ENCODE assay signal across 10 mouse cellular contexts in the genomic region with DNA sequence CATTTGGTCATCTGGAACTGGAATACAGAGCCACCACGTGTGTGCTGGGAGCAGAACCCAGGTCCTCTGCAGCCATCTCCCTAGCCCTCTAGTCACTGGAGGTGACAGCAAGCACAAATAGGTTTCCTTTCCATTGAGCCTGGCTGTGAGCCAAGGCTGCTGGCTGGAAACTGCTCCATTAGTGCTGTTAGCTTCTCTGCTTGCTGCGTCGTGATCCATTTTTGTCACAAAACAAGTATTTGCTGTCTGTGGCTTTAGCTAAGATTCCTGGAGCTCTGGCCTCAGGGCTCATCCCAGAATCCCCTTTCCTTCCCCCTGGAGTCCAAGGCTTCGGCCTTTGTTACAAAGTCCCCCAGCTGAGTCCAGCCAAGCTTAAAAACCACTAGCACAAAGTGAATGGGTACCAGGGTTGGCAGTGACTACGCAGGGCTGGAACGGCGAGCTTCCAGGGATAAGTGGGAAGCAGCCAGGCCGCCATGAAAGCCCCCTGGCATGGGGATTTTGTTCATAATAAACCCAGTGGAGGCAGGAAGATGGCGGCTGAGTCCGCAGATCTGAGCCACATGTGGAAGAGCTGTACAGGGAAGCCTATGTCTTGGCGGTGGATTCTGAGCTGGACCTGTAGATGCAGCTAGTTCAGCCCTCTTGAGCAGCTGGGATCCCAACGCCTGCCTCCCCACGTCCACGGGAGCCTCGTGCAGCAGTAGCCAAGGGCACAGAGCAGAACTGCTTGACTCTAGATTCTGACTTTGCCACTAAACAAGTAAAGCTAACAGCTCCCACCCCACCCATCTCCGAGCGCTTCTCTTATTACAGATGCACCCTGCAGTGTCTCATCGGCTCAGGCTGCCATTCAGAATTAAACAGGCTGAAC. TPM values are rescaled to one million over a fixed set of nuclear protein-coding genes. Genes with fewer than 3 reads are reported as not detected.
DNase-seq lines count a peak whose midpoint lies in the region; ATAC-seq and TF ChIP-seq lines count a peak whose summit lies in the region.
"Had no signal": no experiment of that assay in that cellular context is flagged by ENCODE, and none has a peak within 500 bp of the region (broad histone marks: within the 10 kb centered on the region; RNA-seq: fewer than 3 reads in every experiment).

No protein-coding gene starts in this region.

- no peak overlapping the region for H3K4me3 ChIP-seq in heart, embryonic 16.5 days (ENCODE audit: low read length)
- H3K4me3 ChIP-seq in limb, embryonic 13.5 days = no peak overlapping the region
- no peak overlapping the region for H3K4me3 ChIP-seq in left cerebral cortex, adult 2 months

- peaks cover 44% of the 10 kb centered on the region for H3K36me3 ChIP-seq in heart, embryonic 16.5 days (ENCODE audit: control insufficient read depth, insufficient read depth)
- peaks cover 46% of the 10 kb centered on the region for H3K36me3 ChIP-seq in limb, embryonic 13.5 days

- peak; percentile 62 to 63 for DNase-seq in layer of hippocampus, postnatal 10 days (ENCODE audit: low spot score in 2 of 2)
- DNase-seq in layer of hippocampus, postnatal 25 days (ENCODE audit: extremely low spot score in 1 of 2, low spot score in 1 of 2) = no peak
- peak; percentile 76 for DNase-seq in R1 (ENCODE audit: low read depth, low spot score)
- DNase-seq in left cerebral cortex, adult 11 months (ENCODE audit: low spot score) = no peak
- no peak for DNase-seq in left cerebral cortex, adult 2 months (ENCODE audit: extremely low spot score in 1 of 2, low spot score in 2 of 2)

- H3K27ac ChIP-seq in heart, embryonic 16.5 days (ENCODE audit: low read length) = peak overlapping the region; percentile 55; the same call in 1 of the 2 replicates
- H3K27ac ChIP-seq in limb, embryonic 13.5 days = peak overlapping the region; percentile 49
- no peak overlapping the region; the same call in 1 of the 2 replicates for H3K27ac ChIP-seq in left cerebral cortex, adult 2 months

- H3K4me2 ChIP-seq in heart, embryonic 16.5 days (ENCODE audit: low read depth, low read length) = no peak overlapping the region
- no peak overlapping the region for H3K4me2 ChIP-seq in limb, embryonic 13.5 days (replicated peaks)

- no peaks in the 10 kb centered on the region for H3K9me3 ChIP-seq in heart, embryonic 16.5 days (replicated peaks; ENCODE audit: control insufficient read depth, low read length)
- H3K9me3 ChIP-seq in limb, embryonic 13.5 days = no peaks in the 10 kb centered on the region

- H3K4me1 ChIP-seq in heart, embryonic 16.5 days (ENCODE audit: control insufficient read depth, insufficient read depth, low read length) = peaks cover 8% of the 10 kb centered on the region
- peaks cover 10% of the 10 kb centered on the region for H3K4me1 ChIP-seq in limb, embryonic 13.5 days

- TF ChIP-seq CTCF in left cerebral cortex, adult 2 months (IDR thresholded peaks at IDR 0.05) = no peak

- no peak for ATAC-seq in heart, embryonic 16.5 days (replicated peaks; ENCODE audit: extremely low read depth, insufficient read depth, low FRiP score)
- no peak; the same call in 1 of the 2 replicates for ATAC-seq in limb, embryonic 13.5 days (ENCODE audit: low FRiP score, low read depth)
- ATAC-seq in CD4-positive, CD25-positive, alpha-beta regulatory T cell, adult 4 months = no peak

- H3K9ac ChIP-seq in heart, embryonic 16.5 days (ENCODE audit: low read length) = no peak overlapping the region
- no peak overlapping the region for H3K9ac ChIP-seq in limb, embryonic 13.5 days

- H3K27me3 ChIP-seq in heart, embryonic 16.5 days (ENCODE audit: control insufficient read depth, insufficient read depth, low read length) = no peaks in the 10 kb centered on the region
- H3K27me3 ChIP-seq in limb, embryonic 13.5 days = no peaks in the 10 kb centered on the region

- 50% methylated on average over 18 of the region's 18 CpGs for WGBS in heart, embryonic 16.5 days
- WGBS in limb, embryonic 13.5 days = 59% methylated on average over 18 of the region's 18 CpGs

- intact Hi-C loops in left cerebral cortex, adult 2 months (cut with DNase I) = no loop called here

RNA-seq across cellular contexts. Expression of gene Eno1, which starts 14.3 kb away (rescaled TPM):
- 100 to 1,000 TPM; 323 to 338 TPM for total RNA-seq in layer of hippocampus, postnatal 10 days (2021)
- total RNA-seq in layer of hippocampus, postnatal 25 days (2021) = 100 to 1,000 TPM; 401 to 447 TPM
- polyA plus RNA-seq in heart, embryonic 16.5 days (2015; fragmentation: Nextera tagmentation; extraction: Ambion mirVana) = 1,672 and 1,922 TPM in 2 replicates
- 1,739 and 1,773 TPM in 2 replicates for polyA plus RNA-seq in limb, embryonic 13.5 days (2015; fragmentation: Nextera tagmentation; extraction: Ambion mirVana)
- 1,000 to 10,000 TPM in 1 of 2 experiments, 100 to 1,000 TPM in 1; 733 to 1,178 TPM for polyA plus RNA-seq in CD4-positive, CD25-positive, alpha-beta regulatory T cell, adult 4 months (2017; shearing (Covaris generic))
- total RNA-seq in left cerebral cortex, adult 2 months (2021) = 100 to 1,000 TPM; 410 TPM

RNA-seq across cellular contexts. Expression of gene Rere, which starts 30.7 kb away (rescaled TPM):
- 100 to 1,000 TPM; 108 to 117 TPM for total RNA-seq in layer of hippocampus, postnatal 10 days (2021)
- total RNA-seq in layer of hippocampus, postnatal 25 days (2021) = 100 to 1,000 TPM; 106 to 134 TPM
- 18.0 and 18.5 TPM in 2 replicates for polyA plus RNA-seq in heart, embryonic 16.5 days (2015; fragmentation: Nextera tagmentation; extraction: Ambion mirVana)
- polyA plus RNA-seq in limb, embryonic 13.5 days (2015; fragmentation: Nextera tagmentation; extraction: Ambion mirVana) = 24.1 and 24.2 TPM in 2 replicates
- 10 to 100 TPM; 24.7 to 28.4 TPM for polyA plus RNA-seq in CD4-positive, CD25-positive, alpha-beta regulatory T cell, adult 4 months (2017; shearing (Covaris generic))
- 100 to 1,000 TPM; 113 to 125 TPM for total RNA-seq in left cerebral cortex, adult 2 months (2021)

RNA-seq across cellular contexts. Expression of gene Car6, which starts 49.7 kb away (rescaled TPM):
- total RNA-seq in layer of hippocampus, postnatal 10 days (2021) = not detected
- total RNA-seq in layer of hippocampus, postnatal 25 days (2021) = not detected
- not detected in 2 replicates for polyA plus RNA-seq in heart, embryonic 16.5 days (2015; fragmentation: Nextera tagmentation; extraction: Ambion mirVana)
- polyA plus RNA-seq in limb, embryonic 13.5 days (2015; fragmentation: Nextera tagmentation; extraction: Ambion mirVana) = 0.50 and 0.55 TPM in 2 replicates
- not detected for polyA plus RNA-seq in CD4-positive, CD25-positive, alpha-beta regulatory T cell, adult 4 months (2017; shearing (Covaris generic))
- not detected for total RNA-seq in left cerebral cortex, adult 2 months (2021)
- polyA plus RNA-seq: intestine, embryonic 14.5 days; spleen, adult 2 months had no signal

Comparison
In these comparisons a context has a peak if more than half of its experiments do, and no peak if none do; other contexts are left out.
1. DNase-seq: peak in layer of hippocampus, postnatal 10 days (2 of 2) and R1 (single experiment); none in layer of hippocampus, postnatal 25 days (0 of 2), left cerebral cortex, adult 11 months (single experiment) and left cerebral cortex, adult 2 months (0 of 2).